Mouse (Mus musculus): ENCODE results near the gene Apod.

GRCm38 (mm10) chr16:31249401-31249800, 65.2 kb downstream of the Apod start:
- no peak for TF ChIP-seq EP300 (IDR thresholded peaks at IDR 0.05; ENCODE audit: low read depth)
- no peak for TF ChIP-seq CTCF (IDR thresholded peaks at IDR 0.05; ENCODE audit: low read depth)
